Mouse (Mus musculus) limb, embryonic 12.5 days (tissue): ENCODE data around the gene Cpt1b. TPM values are rescaled to one million over a fixed set of nuclear protein-coding genes. Genes with fewer than 3 reads are reported as not detected.
A peak's percentile ranks its signal among the peaks of the same experiment; 100 is the strongest.

ENCODE experiments used
- ATAC-seq: fragments of 200-750 bp; cut with Nextera tagmentation; 2 replicates; pipeline ENCODE4 v1.8.0; 2017; ENCODE audit warnings: low read depth, moderate TSS enrichment; ENCODE audit not compliant: insufficient number of reproducible peaks, insufficient read depth, low FRiP score, low TSS enrichment
- H3K27ac ChIP-seq: fragments of 300-500 bp; sonication (generic); 2 replicates; pipeline ENCODE4 v1.5.1; 2016; ENCODE audit warnings: mild to moderate bottlenecking, moderate library complexity
- H3K27me3 ChIP-seq: fragments of 300-500 bp; sonication (generic); 2 replicates; pipeline ENCODE4 v1.6.1; 2016; ENCODE audit warnings: mild to moderate bottlenecking, moderate library complexity
- H3K36me3 ChIP-seq: fragments of 300-500 bp; sonication (generic); 2 replicates; pipeline ENCODE4 v1.6.1; 2016; ENCODE audit warnings: mild to moderate bottlenecking, moderate library complexity
- H3K4me1 ChIP-seq: fragments of 300-500 bp; sonication (generic); replicated peaks from 2 replicates; pipeline ENCODE4 v1.6.1; 2016
- H3K4me2 ChIP-seq: fragments of 300-500 bp; sonication (generic); 2 replicates; pipeline ENCODE4 v1.6.1; 2016; ENCODE audit warnings: mild to moderate bottlenecking, moderate library complexity
- H3K4me3 ChIP-seq: fragments of 300-500 bp; sonication (generic); replicated peaks from 2 replicates; pipeline ENCODE4 v1.5.1; 2016; ENCODE audit warnings: mild to moderate bottlenecking
- H3K9ac ChIP-seq: fragments of 300-500 bp; sonication (generic); replicated peaks from 2 replicates; pipeline ENCODE4 v1.6.1; 2016; ENCODE audit warnings: mild to moderate bottlenecking, moderate library complexity
- H3K9me3 ChIP-seq: fragments of 300-500 bp; sonication (generic); 2 replicates; pipeline ENCODE4 v1.6.1; 2016; ENCODE audit warnings: mild to moderate bottlenecking, moderate library complexity
- WGBS: fragments of 180-500 bp; shearing (Covaris S2); methylation state at CpG from one replicate; pipeline ENCODE4 v1.1.7; 2016; 5-methylcytosine and 5-hydroxymethylcytosine counted together
- polyA plus RNA-seq: library from polyadenylated mRNA; unstranded; fragments of >200 nt; fragmentation: Nextera tagmentation; extraction: Ambion mirVana; gene quantifications from 2 replicates; pipeline ENCODE4 v1.2.1, GENCODE M21; 2016

Gene Cpt1b
- polyA plus RNA-seq, 1 experiment from 2014 or later = 0.25 TPM

- peaks cover 16% of the 10 kb centered on the region for H3K9me3 ChIP-seq
- H3K4me3 ChIP-seq = no peak within 1 kb of the TSS
- H3K4me1 ChIP-seq = no peaks in the 10 kb centered on the region
- H3K4me2 ChIP-seq = no peak within 1 kb of the TSS
- no peaks in the 10 kb centered on the region for H3K36me3 ChIP-seq
- H3K27me3 ChIP-seq = no peaks in the 10 kb centered on the region
- H3K27ac ChIP-seq = no peak within 1 kb of the TSS
- peak; percentile 42; the same call in 1 of the 2 replicates for ATAC-seq
- H3K9ac ChIP-seq = no peak within 1 kb of the TSS
- 81% methylated on average over 24 of the region's 24 CpGs for WGBS
Measured at GRCm38 (mm10) chr15:89410118-89410517, 15.5 kb downstream of the Cpt1b start, which contains the start of gene Syce3. TSS of gene Syce3 (minus strand) at chr15:89410503.

GRCm38 (mm10) chr15:89406691-89407090, 19.0 kb downstream of the Cpt1b start:
- H3K4me2 ChIP-seq = no peak overlapping the region
- no peaks in the 10 kb centered on the region for H3K4me1 ChIP-seq
- H3K27ac ChIP-seq = no peak overlapping the region
- no peak overlapping the region for H3K9ac ChIP-seq
- H3K27me3 ChIP-seq = no peaks in the 10 kb centered on the region
- no peaks in the 10 kb centered on the region for H3K36me3 ChIP-seq
- no peak for ATAC-seq
- H3K4me3 ChIP-seq = no peak overlapping the region
- H3K9me3 ChIP-seq = peaks cover 16% of the 10 kb centered on the region

DNA sequence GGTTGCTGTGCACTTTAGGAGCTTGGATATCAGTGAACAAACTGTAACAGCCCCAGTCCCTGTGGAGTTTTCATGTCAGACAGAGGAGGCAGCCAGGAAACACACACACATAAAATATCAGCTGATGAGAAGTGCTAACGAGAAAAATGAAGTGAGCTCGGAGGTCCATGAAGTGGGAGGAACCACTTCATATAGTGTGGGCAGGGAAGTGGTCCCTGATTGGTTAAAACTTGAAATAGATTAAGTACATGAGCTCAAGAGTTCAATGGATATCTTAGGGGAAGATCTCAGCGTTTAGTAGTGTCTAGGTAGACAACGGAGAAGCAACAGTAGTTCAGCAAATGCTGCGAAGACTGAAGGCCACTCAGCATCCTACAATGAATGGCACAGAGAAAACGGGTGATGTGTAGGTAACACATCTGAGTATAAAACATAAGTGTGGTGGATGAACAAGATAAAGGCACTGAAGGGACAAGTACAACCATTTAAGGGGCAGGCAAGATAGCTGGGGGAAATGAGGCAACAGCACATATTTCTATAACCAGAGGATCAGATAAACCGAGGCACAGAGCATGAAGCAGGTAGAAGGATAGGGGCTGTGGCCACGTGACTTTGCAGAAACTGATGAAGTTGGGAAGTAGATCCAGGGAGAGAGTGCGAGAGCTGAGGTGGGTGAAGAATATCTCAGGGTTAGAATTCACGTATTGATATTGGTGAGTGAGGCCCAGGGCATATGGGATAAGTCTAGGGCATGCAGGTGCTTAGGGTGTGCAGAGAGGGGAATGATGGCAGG, 20.6 kb downstream of the Cpt1b start:
- H3K27ac ChIP-seq = no peak overlapping the region
- 79% methylated on average over 10 of the region's 10 CpGs for WGBS
- H3K27me3 ChIP-seq = no peaks in the 10 kb centered on the region
- no peaks in the 10 kb centered on the region for H3K36me3 ChIP-seq
- no peak overlapping the region for H3K4me3 ChIP-seq
- no peaks in the 10 kb centered on the region for H3K4me1 ChIP-seq
- H3K9ac ChIP-seq = no peak overlapping the region
- H3K4me2 ChIP-seq = no peak overlapping the region
- ATAC-seq = no peak
- peaks cover 16% of the 10 kb centered on the region for H3K9me3 ChIP-seq

DNA sequence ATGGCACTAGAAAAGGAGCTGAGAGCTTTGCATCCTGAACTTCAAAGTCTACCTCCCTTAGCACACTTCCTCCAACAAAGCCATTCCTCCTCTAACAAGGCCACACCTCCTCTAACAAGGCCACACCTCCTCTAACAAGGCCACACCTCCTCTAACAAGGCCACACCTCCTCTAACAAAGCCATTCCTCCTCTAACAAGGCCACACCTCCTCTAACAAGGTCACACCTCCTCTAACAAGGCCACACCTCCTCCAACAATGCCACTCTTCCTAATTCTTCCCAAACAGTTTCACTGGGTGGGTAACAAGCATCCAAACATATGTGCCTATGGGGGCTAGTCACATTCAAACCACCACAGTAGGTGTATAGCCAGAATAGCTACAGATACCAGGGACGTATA, 23.2 kb downstream of the Cpt1b start:
- Histone ChIP-seq H3K9me3 (peaks cover 4% of the 10 kb centered on the region; the same call in 1 of the 2 replicates), H3K36me3 (no peaks in the 10 kb centered on the region), H3K27me3 (no peaks in the 10 kb centered on the region), H3K4me1 (no peaks in the 10 kb centered on the region), H3K4me3 (no peak overlapping the region), H3K9ac (no peak overlapping the region), H3K27ac (no peak overlapping the region), H3K4me2 (no peak overlapping the region)
- 85% methylated on average over 1 of the region's 1 CpGs for WGBS
- no peak for ATAC-seq

DNA sequence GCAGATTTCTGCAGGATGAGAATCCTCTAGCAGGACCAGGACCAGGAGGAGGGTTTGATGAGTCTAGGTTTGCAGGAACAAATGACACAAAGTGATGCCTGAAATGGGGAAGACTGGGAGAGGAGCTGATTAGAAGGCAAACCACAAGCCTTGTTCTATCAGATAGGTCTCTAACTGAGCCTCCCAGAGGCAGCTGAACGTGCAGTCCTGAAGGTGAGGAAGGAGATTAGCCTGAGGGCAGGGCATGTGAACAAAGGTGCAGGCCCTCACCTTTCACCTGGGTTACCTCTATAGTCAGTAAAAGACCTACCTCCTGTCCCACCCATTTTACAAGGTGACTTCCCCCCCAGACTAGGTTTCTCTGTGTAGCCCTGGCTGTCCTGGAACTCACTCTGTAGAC, 25.9 kb downstream of the Cpt1b start:
- Histone ChIP-seq H3K4me1 (no peaks in the 10 kb centered on the region), H3K27me3 (no peaks in the 10 kb centered on the region), H3K4me3 (no peak overlapping the region), H3K9ac (no peak overlapping the region), H3K27ac (no peak overlapping the region), H3K9me3 (no peaks in the 10 kb centered on the region), H3K36me3 (no peaks in the 10 kb centered on the region), H3K4me2 (no peak overlapping the region)
- 73% methylated on average over 1 of the region's 1 CpGs for whole genome bisulfite sequencing
- no peak for ATAC-seq

- H3K36me3 ChIP-seq = no peaks in the 10 kb centered on the region
- no peak overlapping the region for H3K4me2 ChIP-seq
- no peak overlapping the region for H3K27ac ChIP-seq
- no peak overlapping the region for H3K4me3 ChIP-seq
- no peaks in the 10 kb centered on the region for H3K27me3 ChIP-seq
- H3K4me1 ChIP-seq = no peaks in the 10 kb centered on the region
- ATAC-seq = no peak
- WGBS = 91% methylated on average over 2 of the region's 2 CpGs
- H3K9ac ChIP-seq = no peak overlapping the region
- H3K9me3 ChIP-seq = no peaks in the 10 kb centered on the region
Measured at GRCm38 (mm10) chr15:89398146-89398545, 27.5 kb downstream of the Cpt1b start.

DNA sequence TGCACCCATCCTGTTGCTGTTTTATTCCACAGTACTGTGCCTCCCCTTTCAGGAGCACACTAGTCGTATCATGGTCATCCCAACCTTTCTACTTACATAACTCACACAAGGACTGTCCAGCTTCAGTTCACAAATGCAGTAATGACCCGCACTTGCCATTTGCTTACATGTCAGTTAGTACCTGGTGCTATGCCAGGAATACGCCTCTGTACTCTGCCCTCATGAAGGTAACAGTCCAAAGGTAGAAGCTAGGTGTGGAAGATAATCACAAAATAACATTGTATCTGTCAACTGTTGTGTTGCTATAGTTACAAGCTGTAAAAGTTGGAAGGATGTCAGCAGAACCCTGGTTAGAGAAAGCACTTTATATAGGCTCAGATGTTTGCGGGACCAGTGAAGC, 28.8 kb downstream of the Cpt1b start:
- no peak overlapping the region for H3K4me3 ChIP-seq
- H3K4me2 ChIP-seq = no peak overlapping the region
- no peak overlapping the region for H3K27ac ChIP-seq
- WGBS = 89% methylated on average over 4 of the region's 4 CpGs
- no peaks in the 10 kb centered on the region for H3K9me3 ChIP-seq
- H3K36me3 ChIP-seq = no peaks in the 10 kb centered on the region
- no peak overlapping the region for H3K9ac ChIP-seq
- no peak for ATAC-seq
- H3K27me3 ChIP-seq = no peaks in the 10 kb centered on the region
- no peaks in the 10 kb centered on the region for H3K4me1 ChIP-seq

DNA sequence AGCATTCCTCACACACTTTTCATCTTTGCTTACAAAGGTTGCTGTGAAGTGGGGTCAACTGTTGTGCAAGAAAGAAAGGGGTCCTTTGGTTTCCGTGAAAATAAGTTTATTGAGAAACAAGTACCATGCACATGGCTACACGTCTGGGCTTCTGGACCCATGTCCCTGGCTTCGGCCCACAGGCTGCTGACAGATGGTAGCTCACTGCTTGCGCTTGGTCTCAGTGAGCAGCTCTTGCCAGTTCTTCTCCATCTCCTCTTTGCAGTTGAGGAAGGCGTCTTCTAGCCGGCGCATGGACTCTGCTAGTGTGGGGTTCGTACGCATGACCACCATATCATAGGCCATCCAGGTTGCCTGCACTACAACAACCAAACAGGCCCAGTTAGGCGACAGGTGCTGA, 35.6 kb downstream of the Cpt1b start:
- 94% methylated on average over 10 of the region's 10 CpGs for WGBS
- no peak overlapping the region for H3K9ac ChIP-seq
- no peaks in the 10 kb centered on the region for H3K4me1 ChIP-seq
- H3K9me3 ChIP-seq = no peaks in the 10 kb centered on the region
- H3K27ac ChIP-seq = no peak overlapping the region
- H3K4me3 ChIP-seq = no peak overlapping the region
- peaks cover 30% of the 10 kb centered on the region for H3K27me3 ChIP-seq
- H3K4me2 ChIP-seq = no peak overlapping the region
- ATAC-seq = no peak
- H3K36me3 ChIP-seq = no peaks in the 10 kb centered on the region

DNA sequence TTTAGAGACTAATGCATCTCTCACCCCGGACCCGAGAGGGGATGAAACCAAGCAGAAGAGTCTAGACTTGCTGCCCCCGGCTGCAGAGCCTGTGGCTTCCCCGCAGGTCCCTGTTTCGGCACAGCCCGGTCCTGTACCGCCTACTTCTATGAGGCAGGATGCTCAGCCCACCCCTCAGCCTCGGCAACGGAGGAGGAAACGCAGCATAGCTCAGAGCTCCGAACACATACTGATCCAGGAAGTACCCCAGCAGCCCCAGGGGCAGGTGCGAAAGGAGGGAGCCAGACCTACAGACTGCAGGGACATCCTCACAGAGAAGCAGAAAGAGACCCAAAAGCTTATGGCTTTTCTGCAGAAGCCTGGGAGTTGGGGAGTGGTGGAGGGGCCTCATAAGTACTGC, 38.5 kb downstream of the Cpt1b start:
- no peaks in the 10 kb centered on the region for H3K9me3 ChIP-seq
- WGBS = 34% methylated on average over 12 of the region's 12 CpGs
- no peak overlapping the region for H3K4me3 ChIP-seq
- no peak for ATAC-seq
- H3K27me3 ChIP-seq = peaks cover 37% of the 10 kb centered on the region
- no peaks in the 10 kb centered on the region for H3K36me3 ChIP-seq
- no peak overlapping the region for H3K27ac ChIP-seq
- no peak overlapping the region for H3K4me2 ChIP-seq
- no peaks in the 10 kb centered on the region for H3K4me1 ChIP-seq
- H3K9ac ChIP-seq = no peak overlapping the region

GRCm38 (mm10) chr15:89384617-89385016, 41.0 kb downstream of the Cpt1b start, which contains the start of gene Klhdc7b:
TSS of gene Klhdc7b (plus strand) at chr15:89384917.
- no peak within 1 kb of the TSS; the same call in 1 of the 2 replicates for H3K9ac ChIP-seq
- H3K9me3 ChIP-seq = no peaks in the 10 kb centered on the region
- no peak within 1 kb of the TSS for H3K27ac ChIP-seq
- 81% methylated on average over 7 of the region's 7 CpGs for WGBS
- H3K4me2 ChIP-seq = no peak within 1 kb of the TSS
- peaks cover 47% of the 10 kb centered on the region for H3K27me3 ChIP-seq
- ATAC-seq = no peak
- H3K4me1 ChIP-seq = 0 out of 2 replicates have a peak, but pooled peaks cover under 1% of the 10 kb centered on the region
- no peak within 1 kb of the TSS for H3K4me3 ChIP-seq
- no peaks in the 10 kb centered on the region for H3K36me3 ChIP-seq

GRCm38 (mm10) chr15:89379429-89379828, 46.2 kb downstream of the Cpt1b start:
- Histone ChIP-seq H3K27me3 (peaks cover 51% of the 10 kb centered on the region), H3K4me1 (peaks cover 21% of the 10 kb centered on the region), H3K9me3 (no peaks in the 10 kb centered on the region), H3K9ac (0 out of 2 replicates have a peak overlapping the region, but pooled peaks have one; percentile 8), H3K4me3 (peak overlapping the region; percentile 42), H3K27ac (no peak overlapping the region), H3K36me3 (no peaks in the 10 kb centered on the region), H3K4me2 (peak overlapping the region; percentile 74)
- WGBS = 9% methylated on average over 10 of the region's 10 CpGs
- ATAC-seq = no peak
